Mouse (Mus musculus): Measurements from ENCODE around the gene Eif4g3. TPM values are rescaled to one million over a fixed set of nuclear protein-coding genes. Genes with fewer than 3 reads are reported as not detected.

Gene Eif4g3
- polyA plus RNA-seq, 1 experiment = 34.5 TPM

DNA sequence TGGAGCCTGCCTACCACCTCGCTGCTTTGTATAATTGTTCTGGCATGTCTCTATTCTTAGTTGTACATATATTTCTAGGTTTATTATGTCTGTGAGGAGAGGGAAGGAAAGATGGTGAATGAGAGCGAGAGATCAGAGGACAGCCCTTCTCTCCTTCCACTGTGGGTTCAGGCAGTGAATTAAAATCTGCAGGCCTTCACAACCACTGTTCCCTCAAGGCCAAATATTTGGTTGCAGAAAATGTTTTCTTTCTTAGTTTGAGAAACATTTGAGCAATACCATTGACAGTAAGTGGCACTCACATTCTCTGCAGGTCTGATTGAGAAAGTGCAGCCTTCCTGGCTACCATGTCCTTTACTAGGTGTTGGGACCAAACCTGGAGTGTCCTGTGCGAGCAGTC, 138.9 kb downstream of the Eif4g3 start:
- no peak for TF ChIP-seq GATA1 (IDR thresholded peaks at IDR 0.05; ENCODE audit: borderline replicate concordance, low read length)
- no peak for TF ChIP-seq FLI1 (IDR thresholded peaks at IDR 0.05; ENCODE audit: low read length)
- Histone ChIP-seq H3K4me3 (replicated peaks) (no peak overlapping the region), H3K9me3 (no peaks in the 10 kb centered on the region), H3K36me3 (replicated peaks; ENCODE audit: low read length) (peaks cover 91% of the 10 kb centered on the region), H3K4me1 (peaks cover 40% of the 10 kb centered on the region), H3K27me3 (replicated peaks) (no peaks in the 10 kb centered on the region)

DNA sequence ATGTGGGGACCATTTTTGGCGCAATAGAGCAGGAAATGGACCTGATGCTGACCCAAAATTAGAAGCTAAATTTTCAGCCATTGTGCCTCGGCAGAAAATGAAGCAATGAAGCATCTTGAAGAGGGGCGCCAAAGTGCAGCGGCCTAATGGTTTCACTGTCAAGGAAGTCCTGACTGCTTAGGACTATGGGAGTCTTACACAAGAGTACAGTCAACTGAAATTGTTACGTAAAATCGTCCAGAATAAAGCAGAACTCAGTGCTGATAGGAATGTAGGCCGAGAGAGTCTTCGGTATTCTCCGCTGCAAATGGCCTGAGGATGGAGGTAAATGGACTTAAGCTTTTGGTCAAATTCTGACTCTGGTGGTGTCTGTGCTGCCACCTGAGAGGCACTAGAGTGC, 140.5 kb downstream of the Eif4g3 start:
- Histone ChIP-seq H3K9me3 (no peaks in the 10 kb centered on the region), H3K36me3 (replicated peaks; ENCODE audit: low read length) (peaks cover 93% of the 10 kb centered on the region), H3K4me3 (replicated peaks) (no peak overlapping the region), H3K27me3 (replicated peaks) (no peaks in the 10 kb centered on the region), H3K4me1 (peaks cover 27% of the 10 kb centered on the region)
- TF ChIP-seq GATA1 (IDR thresholded peaks at IDR 0.05; ENCODE audit: borderline replicate concordance, low read length) (no peak), FLI1 (IDR thresholded peaks at IDR 0.05; ENCODE audit: low read length) (no peak)

DNA sequence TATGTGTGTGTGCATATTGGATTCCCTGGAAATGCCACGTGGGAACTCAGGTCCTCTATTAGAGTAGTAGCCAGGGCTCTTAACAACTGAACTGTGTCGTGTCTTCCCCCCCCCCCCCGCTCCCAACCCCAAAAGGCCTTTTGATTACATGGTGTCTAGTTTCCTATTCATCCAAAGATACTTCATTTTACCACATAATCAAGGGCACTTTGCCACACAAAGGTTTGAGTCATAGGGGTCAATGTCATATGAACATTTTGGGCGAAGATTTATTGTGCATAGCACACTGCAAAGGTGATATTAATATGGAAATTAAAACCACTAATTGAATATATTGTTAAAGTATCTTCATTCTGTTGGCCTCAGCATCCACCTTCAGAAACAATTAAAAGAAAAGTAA, 144.5 kb downstream of the Eif4g3 start:
- H3K4me1 ChIP-seq = peaks cover 22% of the 10 kb centered on the region
- peaks cover 90% of the 10 kb centered on the region for H3K36me3 ChIP-seq (replicated peaks; ENCODE audit: low read length)
- H3K27me3 ChIP-seq (replicated peaks) = no peaks in the 10 kb centered on the region
- H3K9me3 ChIP-seq = no peaks in the 10 kb centered on the region
- H3K4me3 ChIP-seq (replicated peaks) = no peak overlapping the region
- TF ChIP-seq GATA1 (IDR thresholded peaks at IDR 0.05; ENCODE audit: borderline replicate concordance, low read length) (no peak), FLI1 (IDR thresholded peaks at IDR 0.05; ENCODE audit: low read length) (no peak)

DNA sequence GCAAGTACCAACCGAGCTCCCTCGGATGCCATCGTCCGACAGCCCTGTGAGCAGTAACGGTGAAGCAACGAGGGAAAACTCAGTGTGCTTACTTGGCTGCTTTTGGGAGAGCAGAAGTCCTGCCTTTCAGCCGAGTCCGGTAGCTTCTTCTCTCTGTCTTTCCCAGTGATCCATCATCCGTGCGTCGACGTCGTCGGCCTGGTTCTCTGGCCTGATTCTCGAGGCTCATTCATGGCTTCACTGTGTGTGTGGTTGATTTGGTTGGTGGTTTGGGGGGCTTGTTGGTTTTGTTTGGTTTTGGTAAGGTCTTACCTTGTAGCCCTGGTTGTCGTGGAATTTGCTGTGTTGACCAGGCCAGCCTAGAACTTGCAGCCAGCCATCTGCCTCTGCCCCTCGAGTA, 145.0 kb downstream of the Eif4g3 start:
- Histone ChIP-seq H3K27me3 (replicated peaks) (no peaks in the 10 kb centered on the region), H3K4me3 (replicated peaks) (no peak overlapping the region), H3K9me3 (no peaks in the 10 kb centered on the region), H3K36me3 (replicated peaks; ENCODE audit: low read length) (peaks cover 88% of the 10 kb centered on the region), H3K4me1 (peaks cover 18% of the 10 kb centered on the region)
- no peak for TF ChIP-seq FLI1 (IDR thresholded peaks at IDR 0.05; ENCODE audit: low read length)
- TF ChIP-seq GATA1 (IDR thresholded peaks at IDR 0.05; ENCODE audit: borderline replicate concordance, low read length) = no peak

DNA sequence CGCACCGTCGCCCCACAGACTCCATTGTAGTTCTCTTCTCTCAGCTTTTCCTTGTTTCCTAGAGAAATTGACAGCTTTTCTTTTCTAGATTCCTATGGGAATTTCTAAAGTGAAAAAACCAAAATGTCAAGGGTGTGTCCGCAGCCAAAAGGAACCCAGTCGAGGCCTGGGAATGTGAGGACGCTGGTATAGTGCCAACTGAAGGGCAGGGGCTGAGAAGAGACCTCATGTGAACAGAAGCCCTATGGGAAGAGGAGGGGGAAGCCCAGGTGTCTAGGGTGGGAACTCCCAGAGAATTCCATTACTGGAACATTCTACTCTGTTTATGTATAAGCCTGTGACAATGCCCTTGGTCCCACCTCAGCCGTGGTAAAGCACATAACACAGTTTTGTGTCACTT, 145.4 kb downstream of the Eif4g3 start:
- TF ChIP-seq GATA1 (IDR thresholded peaks at IDR 0.05; ENCODE audit: borderline replicate concordance, low read length) (no peak), FLI1 (IDR thresholded peaks at IDR 0.05; ENCODE audit: low read length) (no peak)
- Histone ChIP-seq H3K27me3 (replicated peaks) (no peaks in the 10 kb centered on the region), H3K4me3 (replicated peaks) (no peak overlapping the region), H3K9me3 (no peaks in the 10 kb centered on the region), H3K4me1 (peaks cover 17% of the 10 kb centered on the region), H3K36me3 (replicated peaks; ENCODE audit: low read length) (peaks cover 84% of the 10 kb centered on the region)

DNA sequence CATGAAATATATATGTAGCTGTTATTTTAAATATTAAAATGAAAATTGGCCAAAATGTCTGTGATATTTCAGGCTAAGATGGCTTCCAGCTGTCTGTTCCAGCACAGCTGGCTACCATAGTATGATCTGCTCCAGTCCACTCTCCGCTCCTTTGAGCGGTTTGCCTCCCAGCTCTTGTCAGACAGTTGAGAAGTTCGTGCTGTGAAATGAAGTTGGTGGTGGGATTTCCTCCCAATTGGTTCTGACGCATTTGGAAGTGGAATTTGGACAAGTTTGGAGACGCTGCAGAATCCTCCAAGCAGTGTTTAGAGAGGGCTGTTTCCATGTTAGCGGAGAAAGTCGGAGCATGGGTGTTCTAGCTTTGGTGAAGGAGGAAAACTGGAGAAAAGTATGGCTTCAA, 148.5 kb downstream of the Eif4g3 start:
- Histone ChIP-seq H3K36me3 (replicated peaks; ENCODE audit: low read length) (peaks cover 80% of the 10 kb centered on the region), H3K4me1 (peaks cover 18% of the 10 kb centered on the region), H3K9me3 (no peaks in the 10 kb centered on the region), H3K4me3 (replicated peaks) (no peak overlapping the region), H3K27me3 (replicated peaks) (no peaks in the 10 kb centered on the region)
- TF ChIP-seq FLI1 (IDR thresholded peaks at IDR 0.05; ENCODE audit: low read length) (no peak), GATA1 (IDR thresholded peaks at IDR 0.05; ENCODE audit: borderline replicate concordance, low read length) (no peak)

DNA sequence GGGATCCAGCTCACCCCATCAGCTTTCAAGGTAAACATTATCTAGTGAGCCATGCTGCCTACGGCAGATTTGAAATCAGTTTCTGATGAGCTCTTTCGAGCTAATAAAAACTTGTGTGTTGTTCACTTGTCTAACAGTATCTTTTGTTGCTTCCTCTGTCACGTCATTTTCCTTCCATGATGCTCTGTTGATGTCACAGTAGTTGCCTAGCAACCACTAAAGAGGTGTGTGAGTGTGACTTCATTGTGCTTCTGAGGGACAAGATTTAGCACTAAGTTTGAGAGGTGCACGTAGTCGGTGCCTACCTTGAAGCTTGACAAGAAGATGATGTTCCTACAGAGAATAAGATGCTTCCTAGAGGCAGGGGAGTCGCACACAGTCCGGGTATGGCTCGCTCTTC, 154.4 kb downstream of the Eif4g3 start:
- Histone ChIP-seq H3K9me3 (no peaks in the 10 kb centered on the region), H3K36me3 (replicated peaks; ENCODE audit: low read length) (peaks cover 79% of the 10 kb centered on the region)
- TF ChIP-seq FLI1 (IDR thresholded peaks at IDR 0.05; ENCODE audit: low read length) (no peak), GATA1 (IDR thresholded peaks at IDR 0.05; ENCODE audit: borderline replicate concordance, low read length) (no peak)

DNA sequence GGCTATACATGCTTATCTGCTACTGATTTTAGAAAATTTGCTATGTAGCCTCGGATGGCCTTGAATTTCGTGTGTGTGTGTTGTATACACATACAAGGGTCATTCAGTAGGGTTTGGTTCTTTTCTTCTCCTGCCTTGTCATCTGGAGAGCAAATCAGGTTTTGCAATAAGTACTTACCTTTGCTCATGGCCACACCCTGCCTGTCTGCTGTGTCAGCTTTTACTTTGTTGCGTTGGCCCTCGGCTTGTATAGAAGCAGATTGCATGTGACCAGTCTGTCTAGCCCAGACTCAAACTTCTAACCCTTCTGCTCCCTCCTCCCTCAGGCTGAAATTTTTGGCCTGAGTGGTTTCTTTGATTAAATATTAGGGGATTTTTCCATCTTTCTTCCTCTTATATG, 157.2 kb downstream of the Eif4g3 start:
- Histone ChIP-seq H3K4me3 (replicated peaks) (no peak overlapping the region), H3K4me1 (no peaks in the 10 kb centered on the region), H3K36me3 (replicated peaks; ENCODE audit: low read length) (peaks cover 87% of the 10 kb centered on the region), H3K27me3 (replicated peaks) (no peaks in the 10 kb centered on the region), H3K9me3 (no peaks in the 10 kb centered on the region)
- TF ChIP-seq FLI1 (IDR thresholded peaks at IDR 0.05; ENCODE audit: low read length) = no peak
- TF ChIP-seq GATA1 (IDR thresholded peaks at IDR 0.05; ENCODE audit: borderline replicate concordance, low read length) = no peak

More for the DNA sequence above, 154.4 kb downstream of the Eif4g3 start:
- Histone ChIP-seq H3K4me3 (replicated peaks) (no peak overlapping the region), H3K27me3 (replicated peaks) (no peaks in the 10 kb centered on the region), H3K4me1 (peaks cover 6% of the 10 kb centered on the region)

DNA sequence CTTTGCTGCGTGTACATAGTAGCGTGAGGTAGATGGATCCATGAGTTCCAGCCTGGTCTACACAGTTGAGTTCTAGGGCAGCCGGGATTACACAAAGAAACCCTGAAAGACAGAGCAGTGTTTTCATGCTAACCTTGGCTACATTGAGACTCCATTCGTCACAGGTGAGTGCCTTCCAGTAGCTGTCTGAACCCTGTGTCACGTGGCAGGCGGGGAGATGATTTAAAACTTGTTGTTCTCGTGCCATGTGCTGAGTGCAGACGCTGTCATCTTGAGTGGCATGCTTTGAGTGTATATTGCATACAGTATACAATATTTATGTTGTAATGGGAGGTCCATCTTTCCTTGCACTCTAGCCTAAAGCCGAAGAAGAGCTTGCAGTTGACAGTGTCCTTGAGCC, 158.4 kb downstream of the Eif4g3 start:
- H3K36me3 ChIP-seq (replicated peaks; ENCODE audit: low read length) = peaks cover 86% of the 10 kb centered on the region
- H3K9me3 ChIP-seq = no peaks in the 10 kb centered on the region
- no peak for TF ChIP-seq FLI1 (IDR thresholded peaks at IDR 0.05; ENCODE audit: low read length)
- no peak for TF ChIP-seq GATA1 (IDR thresholded peaks at IDR 0.05; ENCODE audit: borderline replicate concordance, low read length)
- no peak overlapping the region for H3K4me3 ChIP-seq (replicated peaks)
- H3K4me1 ChIP-seq = no peaks in the 10 kb centered on the region
- H3K27me3 ChIP-seq (replicated peaks) = no peaks in the 10 kb centered on the region

DNA sequence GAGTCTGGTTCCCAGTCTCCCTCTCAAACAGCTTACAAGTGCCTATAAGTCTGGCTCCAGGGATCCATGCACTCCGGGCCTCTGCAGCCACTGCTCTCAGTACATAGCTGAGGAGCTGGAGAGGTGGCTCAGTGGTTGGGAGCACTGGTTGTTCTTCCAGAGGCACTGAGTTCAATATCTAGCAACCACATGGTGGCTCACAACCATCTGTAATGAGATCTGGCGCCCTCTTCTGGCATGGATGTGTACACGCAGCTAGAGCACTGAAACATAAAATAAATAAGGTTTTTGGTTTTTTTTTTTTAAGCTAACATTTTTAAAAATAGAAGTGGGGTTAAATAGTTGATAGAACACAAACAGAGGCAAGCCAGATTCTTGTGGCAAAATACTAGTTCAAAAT, 161.2 kb downstream of the Eif4g3 start:
- Histone ChIP-seq H3K36me3 (replicated peaks; ENCODE audit: low read length) (peaks cover 91% of the 10 kb centered on the region), H3K9me3 (no peaks in the 10 kb centered on the region), H3K27me3 (replicated peaks) (no peaks in the 10 kb centered on the region), H3K4me3 (replicated peaks) (no peak overlapping the region), H3K4me1 (peaks cover 7% of the 10 kb centered on the region)
- TF ChIP-seq GATA1 (IDR thresholded peaks at IDR 0.05; ENCODE audit: borderline replicate concordance, low read length) (no peak), FLI1 (IDR thresholded peaks at IDR 0.05; ENCODE audit: low read length) (no peak)

DNA sequence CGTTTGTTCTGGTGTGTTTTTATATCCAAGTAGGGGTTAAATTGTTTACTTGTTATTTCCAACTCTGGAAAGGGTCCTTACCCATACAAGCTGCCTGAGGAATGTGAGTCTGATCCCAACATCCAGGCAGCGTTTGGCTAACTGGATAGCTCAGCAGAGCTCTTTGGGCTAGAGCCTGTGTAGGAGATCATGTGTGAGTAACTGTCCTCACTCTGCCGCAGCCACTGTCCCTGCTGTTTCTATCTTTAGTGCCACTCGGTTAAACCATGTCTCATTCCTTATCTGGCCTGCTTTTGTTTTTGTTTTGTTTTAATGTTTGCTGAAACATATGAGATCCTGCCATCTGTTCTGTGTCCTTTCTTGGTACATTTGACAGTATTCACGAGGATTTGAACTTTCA, 168.1 kb downstream of the Eif4g3 start:
- Histone ChIP-seq H3K27me3 (replicated peaks) (no peaks in the 10 kb centered on the region), H3K4me1 (peaks cover 11% of the 10 kb centered on the region), H3K9me3 (no peaks in the 10 kb centered on the region), H3K36me3 (replicated peaks; ENCODE audit: low read length) (peaks cover 94% of the 10 kb centered on the region), H3K4me3 (replicated peaks) (no peak overlapping the region)
- no peak for TF ChIP-seq FLI1 (IDR thresholded peaks at IDR 0.05; ENCODE audit: low read length)
- no peak for TF ChIP-seq GATA1 (IDR thresholded peaks at IDR 0.05; ENCODE audit: borderline replicate concordance, low read length)
